13 mouse cellular contexts compared by ENCODE assay signal in the genomic region with DNA sequence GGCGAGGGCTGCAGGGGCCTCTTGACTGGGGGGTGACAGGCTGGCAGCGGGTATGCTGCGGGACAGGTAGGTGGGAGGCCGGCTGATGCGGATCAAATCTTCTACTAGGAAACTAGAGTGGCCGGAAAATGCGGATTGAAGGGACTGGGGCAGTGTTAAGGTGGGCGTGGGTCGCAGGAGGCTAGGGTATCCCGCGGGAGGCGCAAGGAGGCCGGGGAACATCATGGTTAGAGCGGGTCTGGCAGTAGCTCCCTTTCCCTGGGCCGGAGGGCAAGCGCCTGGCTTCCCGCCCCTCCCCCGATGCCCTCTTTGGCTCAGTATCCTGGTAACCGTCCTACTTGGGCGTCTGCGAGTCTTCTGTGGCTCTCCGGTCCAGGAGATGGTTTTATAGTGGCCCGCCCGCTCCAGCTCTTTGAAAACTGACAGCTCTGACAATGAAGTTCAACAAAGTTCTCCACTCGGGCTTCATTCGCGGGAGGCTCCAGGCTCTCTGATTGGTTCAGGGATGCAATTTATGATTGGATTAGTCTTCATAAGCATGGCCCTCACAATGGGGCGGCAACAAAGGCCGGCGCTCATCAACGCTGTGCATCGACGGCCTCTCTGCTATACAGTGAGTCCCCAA. TPM values are rescaled to one million over a fixed set of nuclear protein-coding genes. Genes with fewer than 3 reads are reported as not detected.
DNase-seq lines count a peak whose midpoint lies in the region; ATAC-seq lines count a peak whose summit lies in the region.
"Had no signal": no experiment of that assay in that cellular context is flagged by ENCODE, and none has a peak within 500 bp of the region (broad histone marks: within the 10 kb centered on the region; RNA-seq: fewer than 3 reads in every experiment).

A gene (minus strand): TSS at position 359 of the 625 bp plus-strand sequence.

- peaks cover 99% of the 10 kb centered on the region for H3K27me3 ChIP-seq in hindbrain, embryonic 13.5 days
- H3K27me3 ChIP-seq in midbrain, embryonic 14.5 days (ENCODE audit: control insufficient read depth, insufficient read depth, low read length): peaks cover 86% of the 10 kb centered on the region

- intact Hi-C loops in heart, postnatal 10 days (cut with DNase I): no loop called here

- no peak for ATAC-seq in hindbrain, embryonic 13.5 days (ENCODE audit: low FRiP score)
- peak; percentile 76 for ATAC-seq in midbrain, embryonic 14.5 days (ENCODE audit: low FRiP score, low TSS enrichment)
- ATAC-seq: inflammation-experienced regulatory T-cells, adult 6 months had no signal

- H3K4me3 ChIP-seq in hindbrain, embryonic 13.5 days: peak within 1 kb of the TSS; percentile 14
- peak within 1 kb of the TSS; percentile 32 for H3K4me3 ChIP-seq in midbrain, embryonic 14.5 days (replicated peaks; ENCODE audit: low read depth, low read length)

- peak within 1 kb of the TSS; percentile 2; the same call in 1 of the 2 replicates for H3K9ac ChIP-seq in hindbrain, embryonic 13.5 days
- peak within 1 kb of the TSS; percentile 40; the same call in 1 of the 2 replicates for H3K9ac ChIP-seq in midbrain, embryonic 14.5 days (replicated peaks; ENCODE audit: low read length)

- no peaks in the 10 kb centered on the region for H3K36me3 ChIP-seq in hindbrain, embryonic 13.5 days
- no peaks in the 10 kb centered on the region for H3K36me3 ChIP-seq in midbrain, embryonic 14.5 days (ENCODE audit: control insufficient read depth, insufficient read depth, low read length)
- H3K36me3 ChIP-seq: G1E; heart, embryonic 10.5 days had no signal

- H3K4me1 ChIP-seq in hindbrain, embryonic 13.5 days (replicated peaks): peaks cover 24% of the 10 kb centered on the region
- H3K4me1 ChIP-seq in midbrain, embryonic 14.5 days (ENCODE audit: control insufficient read depth, insufficient read depth, low read length): peaks cover 18% of the 10 kb centered on the region; the same call in 1 of the 2 replicates

- DNase-seq in ES-CJ7 (ENCODE audit: low read depth, low spot score): peak; percentile 32
- DNase-seq in embryo, embryonic 10 days (ENCODE audit: low spot score): peak; percentile 51
- DNase-seq in midbrain, embryonic 14.5 days: peak; percentile 76
- no peak for DNase-seq in adipocyte (ENCODE audit: low spot score)
- no peak for DNase-seq in adrenal gland, adult (ENCODE audit: inconsistent age in 2 of 2, low spot score in 1 of 2)
- no peak for DNase-seq in heart, postnatal 10 days
- DNase-seq: adrenal gland, adult 8-10 months; cerebellum, adult 2 months had no signal

- no peak within 1 kb of the TSS for H3K27ac ChIP-seq in hindbrain, embryonic 13.5 days
- H3K27ac ChIP-seq in midbrain, embryonic 14.5 days (replicated peaks; ENCODE audit: low read depth, low read length): 0 out of 2 replicates have a peak within 1 kb of the TSS, but pooled peaks have one; percentile 37
- H3K27ac ChIP-seq: heart, embryonic 10.5 days had no signal

- no peaks in the 10 kb centered on the region for H3K9me3 ChIP-seq in hindbrain, embryonic 13.5 days
- H3K9me3 ChIP-seq in midbrain, embryonic 14.5 days (ENCODE audit: control insufficient read depth, low read length): no peaks in the 10 kb centered on the region
- H3K9me3 ChIP-seq: heart, embryonic 10.5 days had no signal

- H3K4me2 ChIP-seq in hindbrain, embryonic 13.5 days: no peak within 1 kb of the TSS
- peak within 1 kb of the TSS; percentile 48 for H3K4me2 ChIP-seq in midbrain, embryonic 14.5 days (ENCODE audit: low read length)

- WGBS in hindbrain, embryonic 13.5 days: under 1% methylated on average over 33 of the region's 33 CpGs
- whole genome bisulfite sequencing in midbrain, embryonic 14.5 days: under 1% methylated on average over 33 of the region's 33 CpGs

RNA-seq across cellular contexts. Expression of the gene that starts here (rescaled TPM):
- polyA plus RNA-seq in hindbrain, embryonic 13.5 days (2015; fragmentation: Nextera tagmentation; extraction: Ambion mirVana): 14.3 and 28.7 TPM in 2 replicates
- polyA plus RNA-seq in midbrain, embryonic 14.5 days (2014; fragmentation: Nextera tagmentation; extraction: Ambion mirVana): 14.0 and 52.8 TPM in 2 replicates
- total RNA-seq in heart, postnatal 10 days (2021): not detected
- total RNA-seq: adrenal gland, adult 8-10 months; left cerebral cortex, postnatal 36 days had no signal
- polyA plus RNA-seq: cerebellum, adult 2 months; G1E; inflammation-experienced regulatory T-cells, adult 6 months had no signal

Comparison
In these comparisons a context has a peak if more than half of its experiments do, and no peak if none do; other contexts are left out.
1. DNase-seq: peak in ES-CJ7 (single experiment), embryo, embryonic 10 days (single experiment) and midbrain, embryonic 14.5 days (single experiment); none in adipocyte (single experiment), adrenal gland, adult (0 of 2) and heart, postnatal 10 days (0 of 2).